Mouse (Mus musculus) v-Abl transformed pro-B cells (cell line): Measurements from ENCODE around the gene Hacd3.

ENCODE experiments used
- in situ Hi-C, 2 experiments: fragments of 400-800 bp; cut with MboI; formaldehyde crosslinking; loops; one replicate each; pipeline ENCODE4 v1.15.1; 2025; ENCODE audit not compliant: unreplicated experiment in 2 of 2

The Hacd3 gene

DNA sequence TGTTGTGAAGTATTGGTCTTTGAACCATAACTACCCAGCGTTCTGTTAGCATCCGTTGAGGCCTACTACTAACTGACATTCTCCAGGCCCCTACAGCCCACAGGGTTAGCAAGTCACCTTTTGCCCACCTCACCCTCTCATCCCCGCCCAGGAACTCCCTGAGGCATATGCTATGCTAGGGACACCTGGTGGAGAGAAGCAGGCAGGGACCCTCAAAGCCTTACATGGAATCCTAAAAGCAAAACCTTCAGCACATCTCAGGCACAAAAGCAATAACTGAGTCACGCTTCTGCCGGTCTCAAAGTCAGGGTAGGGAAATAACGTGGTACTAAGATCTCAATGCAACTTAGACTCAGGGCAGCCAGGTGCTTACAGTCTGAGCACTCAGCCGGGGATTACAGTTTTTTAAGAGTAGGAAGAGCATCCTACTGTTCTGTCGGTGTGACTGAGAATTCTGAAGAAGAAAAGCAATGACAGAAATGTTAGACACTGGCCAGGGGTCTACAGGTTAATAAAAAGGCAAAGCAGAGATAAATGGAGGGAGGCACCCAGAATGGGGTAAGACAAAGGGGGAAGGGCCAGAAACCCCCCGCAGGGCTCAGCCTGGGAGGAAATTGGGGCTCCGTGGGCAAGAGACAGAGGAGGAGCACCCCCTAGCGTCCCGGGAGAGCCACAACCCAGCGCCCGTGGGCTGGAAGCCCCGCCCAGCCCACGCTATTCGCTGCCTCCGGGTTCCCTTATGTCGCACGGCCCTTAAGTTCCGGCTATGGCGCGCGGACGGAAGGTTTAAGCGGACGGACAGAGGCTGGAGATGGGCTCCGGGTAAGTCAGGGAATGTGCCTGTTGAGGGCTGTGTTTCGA, 61.1 kb downstream of the Hacd3 start, which contains the start of gene Ints14:
Gene Ints14, plus strand, starts transcription at position 789 of the 861 bp plus-strand sequence.
- in situ Hi-C loops: loop anchor here in 1 of 2 experiments (5.0 kb wide), 1 partner anchor 678 kb away; the partner anchor contains the start of gene Tipin

DNA sequence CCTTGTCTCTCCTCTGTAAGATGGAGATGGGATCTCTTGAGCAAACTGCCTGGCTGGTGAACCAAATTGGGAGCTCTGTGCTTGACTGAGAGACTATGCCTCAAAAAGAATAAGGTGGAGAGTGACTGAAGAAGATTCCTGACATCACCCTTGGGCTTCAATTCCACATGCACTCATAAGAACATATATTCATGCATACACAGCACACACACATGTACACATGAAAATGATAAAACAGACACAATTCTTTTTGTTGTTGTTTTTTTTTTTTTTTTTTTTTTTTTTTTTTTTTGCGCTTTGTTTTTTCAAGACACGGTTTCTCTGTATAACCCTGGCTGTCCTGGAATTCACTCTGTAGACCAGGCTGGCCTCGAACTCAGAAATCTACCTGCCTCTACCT, 64.2 kb downstream of the Hacd3 start:
- in situ Hi-C loops: loop anchor here in 1 of 2 experiments (5.0 to 10.0 kb wide), 2 partner anchors 610 to 822 kb away; no protein-coding TSS in a partner anchor

DNA sequence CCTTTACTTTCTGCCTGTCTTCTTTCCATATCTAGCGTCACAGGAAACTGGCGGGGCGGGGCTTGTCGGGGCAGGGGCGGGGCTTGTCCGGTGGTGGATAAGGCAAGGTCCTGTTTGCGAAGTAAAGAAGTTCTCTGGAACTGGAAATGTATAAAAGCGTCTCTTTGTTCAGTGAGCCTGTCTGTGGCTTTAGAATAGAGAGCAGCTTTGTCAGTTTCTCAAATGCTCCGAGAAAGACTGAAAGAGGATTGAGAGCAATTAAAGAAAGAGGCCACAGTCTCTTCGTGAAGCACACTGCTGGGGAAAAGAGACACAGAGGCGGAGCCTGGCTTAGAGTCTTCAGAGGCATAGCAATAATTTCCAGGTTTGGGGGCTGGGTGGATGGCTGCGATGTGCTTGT, 65.2 kb downstream of the Hacd3 start:
- in situ Hi-C loops: loop anchor here in 1 of 2 experiments (5.0 to 10.0 kb wide), 2 partner anchors 609 to 822 kb away; no protein-coding TSS in a partner anchor

DNA sequence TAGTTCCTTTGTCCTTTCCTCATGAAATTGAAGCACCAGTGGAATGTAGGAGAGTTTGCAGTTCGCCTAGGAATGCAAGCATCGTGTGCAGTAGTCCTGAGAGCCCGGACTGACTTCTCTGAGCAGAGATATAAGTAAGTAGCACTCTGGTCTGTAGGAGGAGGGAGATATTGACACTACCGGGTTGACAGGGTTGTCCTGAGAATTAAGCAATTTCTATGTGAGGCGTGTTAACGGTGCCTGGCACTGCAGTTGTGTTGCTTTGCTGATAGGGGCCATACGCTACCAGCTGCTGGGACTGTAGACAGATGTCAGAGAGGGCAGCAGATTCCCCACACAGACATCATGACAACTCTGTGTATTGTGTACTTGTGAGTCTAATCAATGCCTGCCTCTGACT, 68.3 kb downstream of the Hacd3 start:
- in situ Hi-C loops: loop anchor here in 1 of 2 experiments (10.0 kb wide), 1 partner anchor 818 kb away; no protein-coding TSS in a partner anchor

DNA sequence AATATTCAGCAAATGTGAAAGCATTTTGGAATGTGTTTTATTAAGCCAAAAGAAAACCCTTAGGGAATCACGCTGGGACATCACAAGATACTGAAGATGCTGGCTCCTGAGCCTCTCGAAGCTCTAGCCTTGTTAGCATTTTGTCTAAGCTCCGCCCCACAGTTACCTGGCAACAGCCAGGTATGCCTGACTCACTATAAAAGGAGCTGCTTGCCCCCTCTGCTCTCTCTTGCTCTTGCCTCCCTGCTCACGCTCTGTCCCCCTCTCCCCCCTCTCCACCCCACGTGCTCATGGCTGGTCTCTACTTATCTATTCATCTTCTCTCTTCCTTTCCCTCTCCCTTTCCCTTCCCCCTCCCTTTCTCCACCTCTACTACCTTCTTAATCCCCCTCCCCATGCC, 69.4 kb downstream of the Hacd3 start:
- in situ Hi-C loops: loop anchor here in 1 of 2 experiments (10.0 kb wide), 1 partner anchor 817 kb away; no protein-coding TSS in a partner anchor

DNA sequence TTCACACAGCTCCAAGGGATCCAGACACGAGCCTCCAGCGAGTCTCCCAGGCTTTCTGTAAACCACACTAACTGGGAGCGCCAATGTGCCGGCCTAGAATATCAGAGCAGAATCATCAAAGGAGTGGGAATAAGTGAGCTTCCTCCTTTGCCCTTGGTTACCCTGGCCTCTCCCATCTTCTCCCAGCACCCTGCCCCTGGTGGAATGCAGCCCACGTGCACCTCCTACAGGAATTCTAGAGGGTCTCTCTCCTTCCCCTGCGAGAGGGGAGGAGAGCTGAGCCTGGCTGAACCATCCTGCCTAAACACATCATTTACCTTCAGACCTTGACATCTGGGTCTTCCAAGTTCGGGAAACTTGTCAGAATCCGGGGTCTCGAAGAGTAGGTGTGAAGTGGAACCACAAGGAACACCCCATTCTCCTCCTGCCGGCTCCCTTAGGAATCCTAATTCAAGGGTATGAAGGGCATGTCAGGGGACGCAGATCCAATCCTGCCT, 70.3 kb downstream of the Hacd3 start, which contains the start of gene Slc24a1:
Gene Slc24a1, minus strand, starts transcription at position 447 of the 497 bp plus-strand sequence.
- in situ Hi-C loops: loop anchor here in 1 of 2 experiments (10.0 kb wide), 1 partner anchor 816 kb away; no protein-coding TSS in a partner anchor

DNA sequence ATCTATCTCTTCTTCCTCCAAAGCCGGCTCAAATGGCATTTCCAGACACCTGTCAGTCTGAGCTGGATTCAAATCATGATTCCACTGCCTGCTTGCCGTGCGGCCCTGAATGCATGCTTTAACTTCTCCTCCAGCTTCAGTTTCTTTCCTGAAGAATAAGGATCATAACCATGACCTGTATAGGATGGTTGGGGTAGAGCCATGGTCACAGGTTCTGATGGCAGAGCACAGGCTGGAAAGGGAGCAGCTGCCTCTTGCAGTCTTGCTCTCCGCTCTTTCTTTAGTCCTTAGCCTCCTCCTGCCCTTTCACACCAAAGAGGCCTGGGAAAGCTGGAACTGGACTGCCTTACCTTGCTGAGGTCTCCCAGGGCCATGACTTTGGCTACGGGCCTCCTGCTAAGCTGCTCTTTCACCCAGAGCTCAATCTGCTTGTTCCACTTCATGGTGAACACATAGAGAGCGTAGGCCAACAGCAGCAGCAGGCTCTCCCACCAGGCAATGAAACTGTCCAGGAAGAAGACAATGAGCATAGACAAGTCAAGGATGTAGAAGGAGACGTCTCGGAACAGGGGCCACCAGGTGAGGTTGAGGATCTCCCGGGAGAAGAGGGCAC, 73.9 kb downstream of the Hacd3 start:
- in situ Hi-C loops: loop anchor here (10.0 to 25.0 kb wide), 3 partner anchors 663 to 1035 kb away; partner anchors contain the start of gene Tipin (in 1 of the 2)

DNA sequence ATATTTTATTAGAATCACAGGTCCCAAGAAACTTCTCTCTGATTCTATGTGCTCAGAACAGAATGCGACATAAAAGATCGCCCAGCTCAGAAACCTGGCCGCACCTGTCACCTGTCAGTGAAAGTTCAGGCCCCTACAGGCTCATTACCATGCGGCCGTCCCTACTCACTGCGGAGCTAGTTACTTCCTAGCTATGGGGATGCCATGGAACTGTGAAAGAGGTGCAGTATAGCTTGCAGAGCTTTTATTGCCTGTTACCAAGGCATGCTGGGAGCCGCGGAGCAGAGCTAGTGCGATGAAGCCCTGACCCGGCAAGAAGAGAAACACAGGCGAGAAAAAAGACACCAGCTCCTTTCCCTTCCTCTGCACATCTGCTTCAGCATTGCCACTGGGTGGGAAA, 77.5 kb downstream of the Hacd3 start:
- in situ Hi-C loops: loop anchor here (10.0 to 25.0 kb wide), 3 partner anchors 659 to 1032 kb away; partner anchors contain the start of gene Tipin (in 1 of the 2)

DNA sequence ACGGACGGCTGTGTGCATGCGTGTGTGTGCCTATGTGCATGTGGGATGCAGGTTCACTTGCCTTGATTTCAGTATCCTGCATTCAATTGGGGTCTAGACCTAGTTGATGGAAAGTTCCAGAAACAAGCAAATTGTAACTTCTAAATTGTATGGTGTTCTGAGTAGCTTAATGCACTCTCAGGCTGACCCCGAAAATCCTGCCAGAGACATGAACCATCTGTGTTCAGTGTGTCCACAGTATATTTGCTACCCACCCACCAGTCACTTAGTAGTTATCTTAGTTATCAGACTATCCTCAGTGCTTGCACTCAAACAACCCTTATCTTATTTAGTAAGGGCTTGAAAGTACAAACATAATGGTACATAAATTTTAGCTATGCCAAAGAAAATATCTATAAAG, 79.8 kb downstream of the Hacd3 start:
- in situ Hi-C loops: loop anchor here (10.0 to 25.0 kb wide), 3 partner anchors 657 to 1029 kb away; partner anchors contain the start of gene Tipin (in 1 of the 2)

DNA sequence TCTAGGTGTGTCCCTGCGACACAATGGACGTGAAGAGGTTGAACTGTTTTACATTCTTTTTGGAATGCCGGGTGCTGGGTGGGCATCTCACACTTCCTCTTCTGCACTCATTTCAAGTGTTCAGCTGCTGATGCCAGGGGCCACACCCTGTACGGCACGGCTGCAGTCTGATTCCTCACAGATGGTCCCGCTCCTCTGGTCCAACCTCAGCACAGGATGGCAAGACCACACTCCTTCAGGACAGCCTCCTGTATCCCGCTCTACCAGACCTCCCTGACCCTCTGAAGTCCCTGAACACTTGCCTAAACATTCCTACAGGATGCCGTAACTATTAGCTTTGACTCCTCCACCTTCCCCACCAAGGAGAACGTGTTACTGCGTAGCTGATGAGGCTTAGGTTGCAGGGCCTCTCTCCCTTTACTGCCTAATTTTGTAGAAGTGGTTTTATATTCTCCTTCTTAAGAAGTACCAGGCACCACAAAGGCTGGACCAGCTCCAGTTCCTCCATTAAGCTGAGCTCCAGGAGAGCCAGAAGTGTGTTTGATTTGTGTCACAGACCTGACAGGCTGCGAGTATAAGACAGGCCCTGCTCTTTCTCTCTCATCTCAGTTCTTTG, 80.7 kb downstream of the Hacd3 start:
- in situ Hi-C loops: loop anchor here (10.0 to 25.0 kb wide), 3 partner anchors 656 to 1029 kb away; partner anchors contain the start of gene Tipin (in 1 of the 2)

DNA sequence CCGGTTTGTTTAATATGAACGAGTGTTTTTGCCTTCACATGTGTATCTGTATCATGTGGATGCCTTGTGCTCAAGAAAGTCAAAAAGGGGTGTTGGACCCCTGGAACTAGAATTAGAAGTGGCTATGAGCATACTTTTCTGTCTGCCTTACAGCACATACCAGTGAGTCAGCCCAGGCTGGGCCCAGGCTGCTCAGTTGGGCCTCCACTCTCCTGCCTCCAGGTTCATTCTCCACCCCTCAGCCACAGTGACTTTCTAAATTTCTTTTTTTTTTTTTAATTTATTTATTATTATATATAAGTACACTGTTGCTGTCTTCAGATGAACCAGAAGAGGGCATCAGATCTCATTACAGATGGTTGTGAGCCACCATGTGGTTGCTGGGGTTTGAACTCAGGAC, 81.7 kb downstream of the Hacd3 start:
- in situ Hi-C loops: loop anchor here (5.0 to 25.0 kb wide), 6 partner anchors 165 to 1027 kb away; partner anchors contain the start of genes Dis3l (in 1 of the 2) and Tipin (in 1 of the 2)

DNA sequence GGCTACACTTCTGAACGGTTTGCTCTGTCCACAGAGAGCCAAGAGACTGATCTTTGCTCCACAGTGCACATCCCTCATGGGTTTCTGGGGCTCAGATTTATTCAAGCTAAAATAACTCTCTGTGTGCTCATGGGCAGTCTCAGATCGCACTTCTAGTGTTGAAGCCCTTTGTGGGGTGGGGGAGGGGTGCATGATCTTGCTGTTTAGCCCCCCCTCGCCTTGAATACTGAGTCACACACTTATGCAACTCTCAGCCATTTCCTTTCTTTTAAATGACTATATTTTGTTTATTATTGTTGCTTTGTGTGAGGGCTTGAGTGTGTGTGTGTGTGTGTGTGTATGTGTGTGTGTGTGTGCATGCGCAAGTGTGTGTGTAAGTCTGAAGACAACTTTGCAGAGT, 82.2 kb downstream of the Hacd3 start:
- in situ Hi-C loops: loop anchor here (5.0 to 25.0 kb wide), 5 partner anchors 164 to 1027 kb away; partner anchors contain the start of gene Dis3l (in 1 of the 2)

DNA sequence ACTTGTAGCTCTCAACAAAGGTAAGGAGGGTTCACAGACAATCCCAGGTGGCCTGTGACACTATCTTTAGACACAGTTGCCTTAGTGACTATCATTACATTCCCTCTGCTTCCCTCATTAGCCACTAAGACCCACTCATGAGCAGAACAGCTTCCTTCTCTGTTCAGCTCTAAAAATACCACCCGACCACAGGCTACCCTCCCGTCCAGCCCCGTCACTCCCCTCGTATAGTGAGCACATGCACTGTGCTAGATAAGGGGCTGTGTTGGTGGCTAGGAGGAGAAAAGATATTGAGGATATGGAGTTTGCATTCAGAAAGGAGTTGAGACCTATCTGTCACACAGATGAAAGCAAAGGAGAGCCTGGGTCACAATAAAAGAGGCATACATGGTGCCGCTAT, 83.0 kb downstream of the Hacd3 start:
- in situ Hi-C loops: loop anchor here (5.0 to 25.0 kb wide), 5 partner anchors 164 to 1026 kb away; partner anchors contain the start of gene Dis3l (in 1 of the 2)

DNA sequence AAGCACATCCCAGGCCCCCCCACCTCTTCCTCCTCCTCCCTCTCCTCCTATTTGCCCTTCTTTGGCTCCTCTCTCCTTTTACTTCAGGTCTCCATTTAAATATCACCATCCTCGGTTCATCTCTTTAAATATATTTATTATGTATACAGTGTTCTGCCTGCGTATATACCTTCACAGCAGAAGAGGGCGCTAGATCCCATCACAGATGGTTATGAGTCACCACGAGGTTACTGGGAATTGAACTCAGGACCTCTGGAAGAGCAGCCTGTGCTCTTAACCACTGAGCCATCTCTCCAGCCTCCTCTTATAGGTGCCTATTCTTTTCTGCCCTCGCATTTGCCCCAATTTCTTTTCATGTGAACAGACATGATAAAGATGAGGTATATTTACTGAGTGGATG, 84.0 kb downstream of the Hacd3 start:
- in situ Hi-C loops: loop anchor here (5.0 to 25.0 kb wide), 5 partner anchors 163 to 1025 kb away; partner anchors contain the start of gene Dis3l (in 1 of the 2)
